Mouse (Mus musculus) myocyte (in vitro differentiated cells): Measurements from ENCODE around the gene Sclt1.

Experiments used
- CEBPB ChIP-seq: IDR thresholded peaks from 2 replicates; pipeline ENCODE4 v1.6.1; 2011; ENCODE audit warnings: mild to moderate bottlenecking, moderate library complexity; ENCODE audit not compliant: poor library complexity, insufficient read depth, severe bottlenecking
- E2F4 ChIP-seq: IDR thresholded peaks from one replicate; pipeline ENCODE4 v1.6.1; 2011; ENCODE audit warnings: mild to moderate bottlenecking, control low read depth, moderate library complexity; ENCODE audit not compliant: insufficient read depth
- MAX ChIP-seq: IDR thresholded peaks from one replicate; pipeline ENCODE4 v1.6.1; 2011; ENCODE audit warnings: low read depth, mild to moderate bottlenecking, control low read depth
- MYOD1 ChIP-seq, 3 experiments: IDR thresholded peaks; one replicate each; pipeline ENCODE4 v1.6.1; 2011; ENCODE audit warnings: control low read depth in 2 of 3, low read depth in 2 of 3, mild to moderate bottlenecking in 2 of 3, moderate library complexity in 1 of 3; ENCODE audit not compliant: insufficient read length in 2 of 3, control insufficient read depth in 1 of 3
- MYOG ChIP-seq, 3 experiments: IDR thresholded peaks; one replicate each; pipeline ENCODE4 v1.6.1; 2011; ENCODE audit warnings: control low read depth in 2 of 3, low read depth in 2 of 3, mild to moderate bottlenecking in 2 of 3; ENCODE audit not compliant: insufficient read length in 2 of 3, control insufficient read depth in 1 of 3, insufficient read depth in 1 of 3
- POLR2A ChIP-seq: IDR thresholded peaks from one replicate; pipeline ENCODE4 v1.6.1; 2011; ENCODE audit warnings: low read depth, mild to moderate bottlenecking, control low read depth, moderate library complexity; ENCODE audit not compliant: insufficient read length
- POLR2AphosphoS2 ChIP-seq: IDR thresholded peaks from one replicate; pipeline ENCODE4 v1.6.1; 2011; ENCODE audit warnings: low read depth, control low read depth; ENCODE audit not compliant: insufficient read length
- SRF ChIP-seq: IDR thresholded peaks from one replicate; pipeline ENCODE4 v1.6.1; 2011; ENCODE audit warnings: low read depth; ENCODE audit not compliant: control insufficient read depth, insufficient read length
- TCF12 ChIP-seq: IDR thresholded peaks from one replicate; pipeline ENCODE4 v1.6.1; 2011; ENCODE audit warnings: mild to moderate bottlenecking, control low read depth; ENCODE audit not compliant: poor library complexity, insufficient read depth, severe bottlenecking
- USF1 ChIP-seq: IDR thresholded peaks from one replicate; pipeline ENCODE4 v1.6.1; 2011; ENCODE audit warnings: low read depth, mild to moderate bottlenecking, control low read depth, moderate library complexity

- TF ChIP-seq USF1 (no peak), POLR2A (no peak), MAX (no peak), CEBPB (no peak), MYOD1 (IDR thresholded peaks at IDR 0.05; ENCODE audit: control insufficient read depth in 1 of 3, insufficient read length in 2 of 3, low read depth in 2 of 3) (no peak), SRF (no peak), MYOG (IDR thresholded peaks at IDR 0.05; ENCODE audit: control insufficient read depth in 1 of 3, insufficient read depth in 1 of 3, insufficient read length in 2 of 3, low read depth in 2 of 3) (no peak), TCF12 (no peak), POLR2AphosphoS2 (no peak), E2F4 (no peak)
Measured at GRCm38 (mm10) chr3:41599806-41600589, 142.3 kb downstream of the Sclt1 start.
